Mouse (Mus musculus) thymus, postnatal 0 days (tissue): Measurements from ENCODE around the gene Zdhhc23. TPM values are rescaled to one million over a fixed set of nuclear protein-coding genes. Genes with fewer than 3 reads are reported as not detected.

Experiments
- microRNA-seq: library from miRNA; unstranded; fragments of <30 nt; microRNA quantifications from one replicate; pipeline ENCODE4, GENCODE M21; 2016; ENCODE audit warnings: borderline number of aligned reads
- polyA plus RNA-seq: library from polyadenylated mRNA; unstranded; fragments of >200 nt; fragmentation: Nextera tagmentation; extraction: Ambion mirVana; gene quantifications from 2 replicates; pipeline ENCODE4 v1.2.1, GENCODE M21; 2015

Gene Zdhhc23
- polyA plus RNA-seq, 1 experiment from 2014 or later: 2.8 TPM

Small RNA genes within 50 kb of the gene (microRNA-seq; reads per million reads assigned to microRNA genes)
- gene Mir3470b: not detected

Other genes starting within 250 kb of the Zdhhc23 start
- gene Drd3, start 225.8 kb downstream of the Zdhhc23 start, polyA plus RNA-seq: not detected in 2 replicates
- gene Ccdc191, start 90.0 kb downstream of the Zdhhc23 start, polyA plus RNA-seq: 5.4 and 6.5 TPM in 2 replicates
- 15.3 and 16.0 TPM in 2 replicates for gene Qtrt2, start 53.0 kb downstream of the Zdhhc23 start, polyA plus RNA-seq
- gene Gramd1c, start 83.6 kb upstream of the Zdhhc23 start, polyA plus RNA-seq: 2.7 and 3.2 TPM in 2 replicates
- 44.0 and 47.0 TPM in 2 replicates for gene Atp6v1a, start 159.9 kb upstream of the Zdhhc23 start, polyA plus RNA-seq
- 87.4 and 89.4 TPM in 2 replicates for gene Naa50, start 160.0 kb upstream of the Zdhhc23 start, polyA plus RNA-seq
- gene Usf3, start 193.5 kb upstream of the Zdhhc23 start, polyA plus RNA-seq: 2.6 and 2.9 TPM in 2 replicates